8 mouse cellular contexts compared by ENCODE assay signal in the genomic region with DNA sequence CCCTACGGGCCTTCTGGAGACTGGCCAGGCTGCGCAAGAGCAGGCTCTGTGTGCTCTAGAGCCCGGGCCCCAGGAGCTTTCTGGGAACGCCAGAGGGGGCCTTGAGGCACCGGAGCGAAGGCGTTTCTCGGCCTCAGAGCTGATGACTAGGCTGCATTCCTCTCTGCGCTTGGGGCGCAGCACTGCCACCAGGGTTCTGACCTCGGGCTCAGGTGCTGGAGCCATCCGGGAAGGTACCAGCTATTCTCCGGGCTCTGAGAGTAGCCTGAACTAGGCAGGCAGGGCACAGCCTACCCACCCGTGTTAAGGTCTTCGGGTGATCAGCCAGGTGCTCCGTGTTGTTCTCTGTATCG. TPM values are rescaled to one million over a fixed set of nuclear protein-coding genes. Genes with fewer than 3 reads are reported as not detected.
DNase-seq lines count a peak whose midpoint lies in the region; ATAC-seq lines count a peak whose summit lies in the region.

No protein-coding gene starts in this region.

- H3K27ac ChIP-seq in limb, embryonic 13.5 days: 0 out of 2 replicates have a peak overlapping the region, but pooled peaks have one; percentile 15

- H3K4me3 ChIP-seq in limb, embryonic 13.5 days: peak overlapping the region; percentile 51

- ATAC-seq in limb, embryonic 13.5 days (ENCODE audit: low FRiP score, low read depth): no peak
- ATAC-seq in inflammation-experienced regulatory T-cells, adult 6 months: no peak

- DNase-seq in embryo, embryonic 10.5 days (ENCODE audit: low spot score): peak; percentile 17
- no peak for DNase-seq in embryo, embryonic 10 days (ENCODE audit: low spot score)
- DNase-seq in retina, postnatal 1 day: peak; percentile 48
- no peak for DNase-seq in retina, embryonic 14.5 days (ENCODE audit: low spot score)
- no peak for DNase-seq in urinary bladder, postnatal 14 days (ENCODE audit: low spot score)
- DNase-seq in urinary bladder, postnatal 4 days (ENCODE audit: low spot score in 2 of 2): no peak

- peak overlapping the region; percentile 71 for H3K4me2 ChIP-seq in limb, embryonic 13.5 days (replicated peaks)

- WGBS in limb, embryonic 13.5 days: 4% methylated on average over 17 of the region's 17 CpGs

- H3K27me3 ChIP-seq in limb, embryonic 13.5 days: peaks cover 93% of the 10 kb centered on the region

- H3K9ac ChIP-seq in limb, embryonic 13.5 days: 0 out of 2 replicates have a peak overlapping the region, but pooled peaks have one; percentile 60

- H3K9me3 ChIP-seq in limb, embryonic 13.5 days: no peaks in the 10 kb centered on the region

- H3K4me1 ChIP-seq in limb, embryonic 13.5 days: peaks cover 60% of the 10 kb centered on the region

- H3K36me3 ChIP-seq in limb, embryonic 13.5 days: peaks cover 13% of the 10 kb centered on the region

RNA-seq across cellular contexts. Expression of a gene that starts 7.7 kb away (rescaled TPM):
- 8.1 and 10.9 TPM in 2 replicates for polyA plus RNA-seq in limb, embryonic 13.5 days (2015; fragmentation: Nextera tagmentation; extraction: Ambion mirVana)
- not detected for polyA plus RNA-seq in inflammation-experienced regulatory T-cells, adult 6 months (2017; shearing (Covaris generic))

RNA-seq across cellular contexts. Expression of a gene that starts 33.2 kb away (rescaled TPM):
- 6.1 and 8.4 TPM in 2 replicates for polyA plus RNA-seq in limb, embryonic 13.5 days (2015; fragmentation: Nextera tagmentation; extraction: Ambion mirVana)
- 1 to 10 TPM; 1.7 to 6.1 (median 3.3) TPM for polyA plus RNA-seq in inflammation-experienced regulatory T-cells, adult 6 months (2017; shearing (Covaris generic))

RNA-seq across cellular contexts. Expression of a gene that starts 54.1 kb away (rescaled TPM):
- 2.6 and 3.9 TPM in 2 replicates for polyA plus RNA-seq in limb, embryonic 13.5 days (2015; fragmentation: Nextera tagmentation; extraction: Ambion mirVana)
- polyA plus RNA-seq in inflammation-experienced regulatory T-cells, adult 6 months (2017; shearing (Covaris generic)): not detected

Comparison
In these comparisons a context has a peak if more than half of its experiments do, and no peak if none do; other contexts are left out.
1. DNase-seq: peak in embryo, embryonic 10.5 days (single experiment) and retina, postnatal 1 day (single experiment); none in embryo, embryonic 10 days (single experiment), retina, embryonic 14.5 days (single experiment), urinary bladder, postnatal 14 days (single experiment) and urinary bladder, postnatal 4 days (0 of 2).